Mouse (Mus musculus): ENCODE data around the gene Olfr620. TPM values are rescaled to one million over a fixed set of nuclear protein-coding genes. Genes with fewer than 3 reads are reported as not detected.

The Olfr620 gene
- polyA plus RNA-seq, 1 experiment from 2014 or later, result not detected

Small RNA genes within 50 kb of the gene (microRNA-seq; reads per million reads assigned to microRNA genes)
- not detected for gene Gm26506

Other genes starting within 250 kb of the Olfr620 start
- gene Olfr601, start 249.9 kb downstream of the Olfr620 start, polyA plus RNA-seq (2015; fragmentation: Nextera tagmentation; extraction: Ambion mirVana), result not detected in 2 replicates
- not detected in 2 replicates for gene Olfr603, start 226.4 kb downstream of the Olfr620 start, polyA plus RNA-seq (2015; fragmentation: Nextera tagmentation; extraction: Ambion mirVana)
- not detected in 2 replicates for gene Usp17lc, start 197.5 kb downstream of the Olfr620 start, polyA plus RNA-seq (2015; fragmentation: Nextera tagmentation; extraction: Ambion mirVana)
- gene Olfr605, start 167.1 kb downstream of the Olfr620 start, polyA plus RNA-seq (2015; fragmentation: Nextera tagmentation; extraction: Ambion mirVana), result not detected in 2 replicates
- not detected in 2 replicates for gene Olfr606, start 163.5 kb downstream of the Olfr620 start, polyA plus RNA-seq (2015; fragmentation: Nextera tagmentation; extraction: Ambion mirVana)
- gene Olfr607, start 148.4 kb downstream of the Olfr620 start, polyA plus RNA-seq (2015; fragmentation: Nextera tagmentation; extraction: Ambion mirVana), result not detected in 2 replicates
- gene Olfr608, start 142.7 kb downstream of the Olfr620 start, polyA plus RNA-seq (2015; fragmentation: Nextera tagmentation; extraction: Ambion mirVana), result not detected in 2 replicates
- gene Olfr609, start 114.5 kb downstream of the Olfr620 start, polyA plus RNA-seq (2015; fragmentation: Nextera tagmentation; extraction: Ambion mirVana), result not detected in 2 replicates
- not detected in 2 replicates for gene Olfr610, start 100.4 kb downstream of the Olfr620 start, polyA plus RNA-seq (2015; fragmentation: Nextera tagmentation; extraction: Ambion mirVana)
- gene Olfr611, start 91.7 kb downstream of the Olfr620 start, polyA plus RNA-seq (2015; fragmentation: Nextera tagmentation; extraction: Ambion mirVana), result not detected in 2 replicates
- not detected in 2 replicates for gene Olfr612, start 69.8 kb downstream of the Olfr620 start, polyA plus RNA-seq (2015; fragmentation: Nextera tagmentation; extraction: Ambion mirVana)
- not detected in 2 replicates for gene Olfr613, start 64.5 kb downstream of the Olfr620 start, polyA plus RNA-seq (2015; fragmentation: Nextera tagmentation; extraction: Ambion mirVana)
- not detected in 2 replicates for gene Olfr615, start 56.5 kb downstream of the Olfr620 start, polyA plus RNA-seq (2015; fragmentation: Nextera tagmentation; extraction: Ambion mirVana)
- gene Olfr616, start 43.4 kb downstream of the Olfr620 start, polyA plus RNA-seq (2015; fragmentation: Nextera tagmentation; extraction: Ambion mirVana), result not detected in 2 replicates
- gene Olfr617, start 39.5 kb downstream of the Olfr620 start, polyA plus RNA-seq (2015; fragmentation: Nextera tagmentation; extraction: Ambion mirVana), result not detected in 2 replicates
- gene Olfr618, start 22.4 kb downstream of the Olfr620 start, polyA plus RNA-seq (2015; fragmentation: Nextera tagmentation; extraction: Ambion mirVana), result not detected in 2 replicates
- gene Olfr619, start 12.0 kb downstream of the Olfr620 start, polyA plus RNA-seq (2015; fragmentation: Nextera tagmentation; extraction: Ambion mirVana), result not detected in 2 replicates
- not detected in 2 replicates for gene Olfr622, start 30.2 kb upstream of the Olfr620 start, polyA plus RNA-seq (2015; fragmentation: Nextera tagmentation; extraction: Ambion mirVana)
- not detected in 2 replicates for gene Olfr623, start 51.2 kb upstream of the Olfr620 start, polyA plus RNA-seq (2015; fragmentation: Nextera tagmentation; extraction: Ambion mirVana)
- gene Olfr624, start 58.7 kb upstream of the Olfr620 start, polyA plus RNA-seq (2015; fragmentation: Nextera tagmentation; extraction: Ambion mirVana), result 0.02 TPM in 2 replicates
- gene Olfr625-ps1, start 70.2 kb upstream of the Olfr620 start, polyA plus RNA-seq (2015; fragmentation: Nextera tagmentation; extraction: Ambion mirVana), result not detected in 2 replicates
- gene Olfr243, start 102.1 kb upstream of the Olfr620 start, polyA plus RNA-seq (2015; fragmentation: Nextera tagmentation; extraction: Ambion mirVana), result not detected in 2 replicates
- not detected in 2 replicates for gene Olfr628, start 117.8 kb upstream of the Olfr620 start, polyA plus RNA-seq (2015; fragmentation: Nextera tagmentation; extraction: Ambion mirVana)
- gene Olfr629, start 132.4 kb upstream of the Olfr620 start, polyA plus RNA-seq (2015; fragmentation: Nextera tagmentation; extraction: Ambion mirVana), result 0.08 TPM in 1 of 2 replicates, not detected in the other
- gene Olfr630, start 144.8 kb upstream of the Olfr620 start, polyA plus RNA-seq (2015; fragmentation: Nextera tagmentation; extraction: Ambion mirVana), result not detected in 2 replicates
- not detected in 2 replicates for gene Olfr69, start 159.1 kb upstream of the Olfr620 start, polyA plus RNA-seq (2015; fragmentation: Nextera tagmentation; extraction: Ambion mirVana)
- gene Olfr68, start 167.2 kb upstream of the Olfr620 start, polyA plus RNA-seq (2015; fragmentation: Nextera tagmentation; extraction: Ambion mirVana), result not detected in 2 replicates
- not detected in 2 replicates for gene Olfr67, start 179.3 kb upstream of the Olfr620 start, polyA plus RNA-seq (2015; fragmentation: Nextera tagmentation; extraction: Ambion mirVana)
- gene Hbb-bt, start 201.5 kb upstream of the Olfr620 start, polyA plus RNA-seq (2015; fragmentation: Nextera tagmentation; extraction: Ambion mirVana), result 48,050 and 52,773 TPM in 2 replicates
- 116,188 and 122,775 TPM in 2 replicates for gene Hbb-bs, start 215.6 kb upstream of the Olfr620 start, polyA plus RNA-seq (2015; fragmentation: Nextera tagmentation; extraction: Ambion mirVana)
- gene Hbb-bh2, start 228.0 kb upstream of the Olfr620 start, polyA plus RNA-seq (2015; fragmentation: Nextera tagmentation; extraction: Ambion mirVana), result not detected in 2 replicates
- 44.8 and 64.6 TPM in 2 replicates for gene Hbb-bh1, start 230.6 kb upstream of the Olfr620 start, polyA plus RNA-seq (2015; fragmentation: Nextera tagmentation; extraction: Ambion mirVana)
- gene Hbb-y, start 240.7 kb upstream of the Olfr620 start, polyA plus RNA-seq (2015; fragmentation: Nextera tagmentation; extraction: Ambion mirVana), result 304 and 542 TPM in 2 replicates